Mouse (Mus musculus): ENCODE data around the gene Gm49395.

Gm49395 gene

GRCm38 (mm10) chr13:115101355-115102191 is at the start of gene Gm49395, which contains the start of gene Itga1:
TSS of gene Gm49395 (minus strand) at chr13:115101921.
TSS of gene Itga1 (minus strand) at chr13:115101964.
- no peak for DNase-seq (ENCODE audit: low read depth, low spot score)

GRCm38 (mm10) chr13:115150602-115151001 is 48.9 kb upstream of the Gm49395 start:
- DNase-seq (ENCODE audit: low read depth, low spot score) = no peak

GRCm38 (mm10) chr13:115149849-115150248 is 48.1 kb upstream of the Gm49395 start:
- DNase-seq (ENCODE audit: low read depth, low spot score) = no peak

- no peak for DNase-seq (ENCODE audit: low read depth, low spot score)
Observed at GRCm38 (mm10) chr13:115143575-115143974, 41.9 kb upstream of the Gm49395 start.

GRCm38 (mm10) chr13:115142066-115142465 is 40.3 kb upstream of the Gm49395 start:
- DNase-seq (ENCODE audit: low read depth, low spot score) = no peak

GRCm38 (mm10) chr13:115138513-115138912 is 36.8 kb upstream of the Gm49395 start:
- DNase-seq (ENCODE audit: low read depth, low spot score) = no peak

GRCm38 (mm10) chr13:115136761-115137160 is 35.0 kb upstream of the Gm49395 start:
- no peak for DNase-seq (ENCODE audit: low read depth, low spot score)

GRCm38 (mm10) chr13:115132435-115132834 is 30.7 kb upstream of the Gm49395 start:
- DNase-seq (ENCODE audit: low read depth, low spot score) = no peak

GRCm38 (mm10) chr13:115131381-115131780 is 29.7 kb upstream of the Gm49395 start:
- DNase-seq (ENCODE audit: low read depth, low spot score) = no peak

- no peak for DNase-seq (ENCODE audit: low read depth, low spot score)
Observed at GRCm38 (mm10) chr13:115130035-115130434, 28.3 kb upstream of the Gm49395 start.

GRCm38 (mm10) chr13:115127826-115128225 is 26.1 kb upstream of the Gm49395 start:
- no peak for DNase-seq (ENCODE audit: low read depth, low spot score)

GRCm38 (mm10) chr13:115126534-115126933 is 24.8 kb upstream of the Gm49395 start:
- no peak for DNase-seq (ENCODE audit: low read depth, low spot score)

GRCm38 (mm10) chr13:115125130-115125529 is 23.4 kb upstream of the Gm49395 start:
- no peak for DNase-seq (ENCODE audit: low read depth, low spot score)

GRCm38 (mm10) chr13:115124521-115124920 is 22.8 kb upstream of the Gm49395 start:
- DNase-seq (ENCODE audit: low read depth, low spot score) = no peak

- DNase-seq (ENCODE audit: low read depth, low spot score) = no peak
Observed at GRCm38 (mm10) chr13:115118756-115119155, 17.0 kb upstream of the Gm49395 start.

GRCm38 (mm10) chr13:115118195-115118594 is 16.5 kb upstream of the Gm49395 start:
- no peak for DNase-seq (ENCODE audit: low read depth, low spot score)

- DNase-seq (ENCODE audit: low read depth, low spot score) = no peak
Observed at GRCm38 (mm10) chr13:115116930-115117621, 15.4 kb upstream of the Gm49395 start.

- DNase-seq (ENCODE audit: low read depth, low spot score) = no peak
Observed at GRCm38 (mm10) chr13:115109628-115110027, 7.9 kb upstream of the Gm49395 start.

- DNase-seq (ENCODE audit: low read depth, low spot score) = no peak
Observed at GRCm38 (mm10) chr13:115107436-115107835, 5.7 kb upstream of the Gm49395 start.

- DNase-seq (ENCODE audit: low read depth, low spot score) = no peak
Observed at GRCm38 (mm10) chr13:115106183-115106582, 4.5 kb upstream of the Gm49395 start.

- no peak for DNase-seq (ENCODE audit: low read depth, low spot score)
Observed at GRCm38 (mm10) chr13:115102754-115103153, 1.0 kb upstream of the Gm49395 start.

GRCm38 (mm10) chr13:115100381-115101177 is 1.1 kb downstream of the Gm49395 start:
- DNase-seq (ENCODE audit: low read depth, low spot score) = no peak

Measured in retina, adult 2 months (tissue).